Mouse (Mus musculus): ENCODE measurements around the gene Defb45. TPM values are rescaled to one million over a fixed set of nuclear protein-coding genes. Genes with fewer than 3 reads are reported as not detected.

Defb45 gene
- polyA plus RNA-seq, 1 experiment from 2014 or later = not detected

DNA sequence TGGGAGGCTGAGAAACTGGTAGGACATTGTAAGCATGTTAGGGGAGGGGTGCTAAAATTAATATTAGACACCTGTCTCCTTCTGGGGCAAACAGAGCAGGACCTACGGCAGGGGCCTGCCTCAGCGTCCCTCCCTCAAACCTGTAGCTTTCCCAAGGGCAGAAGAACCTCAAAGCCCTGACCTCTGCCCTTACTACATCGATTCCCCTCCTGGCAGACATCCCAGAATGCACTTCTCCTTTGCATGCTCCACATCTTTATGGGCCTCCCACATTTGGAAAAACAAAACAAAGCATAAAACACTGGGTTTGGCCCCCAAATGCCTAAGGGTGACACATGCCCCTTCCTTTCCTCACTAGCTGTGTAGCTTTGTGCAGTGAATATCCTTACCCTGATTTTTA lies 30.0 kb upstream of the Defb45 start:
- Histone ChIP-seq H3K27ac (ENCODE audit: low read depth, low read length) (no peak overlapping the region), H3K27me3 (replicated peaks; ENCODE audit: control insufficient read depth, insufficient read depth, low read length) (peaks cover 31% of the 10 kb centered on the region), H3K9ac (ENCODE audit: low read length) (no peak overlapping the region), H3K36me3 (ENCODE audit: control insufficient read depth, insufficient read depth, low read length) (no peaks in the 10 kb centered on the region), H3K9me3 (replicated peaks; ENCODE audit: control insufficient read depth, low read length) (no peaks in the 10 kb centered on the region), H3K4me2 (ENCODE audit: low read length) (no peak overlapping the region), H3K4me3 (ENCODE audit: low read depth, low read length) (no peak overlapping the region), H3K4me1 (ENCODE audit: control insufficient read depth, insufficient read depth, low read length) (peaks cover 5% of the 10 kb centered on the region; the same call in 1 of the 2 replicates)
- 77% methylated on average over 3 of the region's 3 CpGs for WGBS
- DNase-seq (ENCODE audit: low spot score) (no peak), ATAC-seq (no peak)

DNA sequence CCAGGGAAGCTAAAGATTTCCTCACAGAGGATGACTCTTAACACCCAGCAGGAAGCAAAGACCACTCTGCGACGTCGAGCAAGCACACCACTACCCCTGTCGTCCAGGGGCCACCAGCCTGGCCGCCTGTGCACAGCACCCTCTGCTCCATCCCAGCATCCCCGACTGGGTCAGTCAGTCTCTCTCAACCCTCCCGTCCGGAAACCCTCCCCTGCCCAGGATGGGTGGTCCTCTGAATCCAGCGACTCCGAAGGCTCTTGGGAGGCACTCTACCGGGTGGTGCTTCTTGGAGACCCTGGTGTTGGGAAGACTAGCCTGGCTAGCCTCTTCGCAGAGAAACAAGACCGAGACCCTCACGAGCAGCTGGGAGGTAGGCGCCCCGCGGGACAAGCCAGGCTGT lies 28.9 kb upstream of the Defb45 start:
- Histone ChIP-seq H3K4me1 (ENCODE audit: control insufficient read depth, insufficient read depth, low read length) (peaks cover 5% of the 10 kb centered on the region; the same call in 1 of the 2 replicates), H3K4me2 (ENCODE audit: low read length) (no peak overlapping the region), H3K4me3 (ENCODE audit: low read depth, low read length) (no peak overlapping the region), H3K27ac (ENCODE audit: low read depth, low read length) (no peak overlapping the region), H3K9ac (ENCODE audit: low read length) (no peak overlapping the region), H3K36me3 (ENCODE audit: control insufficient read depth, insufficient read depth, low read length) (no peaks in the 10 kb centered on the region), H3K9me3 (replicated peaks; ENCODE audit: control insufficient read depth, low read length) (no peaks in the 10 kb centered on the region), H3K27me3 (replicated peaks; ENCODE audit: control insufficient read depth, insufficient read depth, low read length) (peaks cover 31% of the 10 kb centered on the region)
- 39% methylated on average over 17 of the region's 17 CpGs for WGBS
- ATAC-seq = no peak
- no peak for DNase-seq (ENCODE audit: low spot score)

DNA sequence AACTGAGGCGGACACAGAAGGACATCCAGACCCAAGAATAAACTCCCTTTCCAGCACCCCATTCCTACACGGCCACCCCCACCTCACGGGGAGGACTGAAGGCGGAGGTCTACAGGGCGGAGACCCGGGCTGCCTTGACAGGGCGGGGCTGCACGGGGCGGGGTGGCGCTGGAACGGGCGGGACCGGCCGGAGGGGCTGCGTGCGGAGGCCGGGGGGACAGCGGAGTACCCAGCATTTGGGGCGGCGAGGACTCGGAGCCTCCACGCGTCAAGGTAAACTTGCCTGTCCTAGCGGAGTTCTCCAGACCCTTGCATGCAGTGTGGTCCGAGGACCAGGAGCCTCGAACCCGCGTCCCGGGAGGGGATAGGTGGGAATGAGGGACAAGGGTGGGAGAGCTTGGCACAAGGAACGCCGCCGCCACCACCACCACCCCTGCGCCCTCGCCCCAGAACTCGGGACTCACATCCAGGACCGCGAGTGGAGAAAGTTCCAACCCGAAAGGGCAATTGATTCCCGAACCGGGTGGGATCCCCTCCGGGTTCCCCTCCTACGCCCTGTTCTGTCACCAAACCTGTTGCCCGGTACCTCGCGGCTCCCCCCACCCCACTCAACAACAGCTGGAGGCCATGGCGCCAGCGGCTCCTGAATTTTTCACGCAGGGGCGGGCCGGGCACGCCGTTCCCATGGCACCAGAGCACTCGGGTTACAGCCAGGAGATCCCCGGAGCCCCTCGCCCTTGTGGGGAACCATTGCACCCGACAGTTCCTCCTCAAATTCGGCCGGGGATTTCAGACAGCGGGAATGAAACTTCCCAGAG lies 27.8 kb upstream of the Defb45 start, which contains the start of gene Rem1:
TSS of gene Rem1 (plus strand) at position 178 of the 818 bp plus-strand sequence.
- WGBS = 2% methylated on average over 59 of the region's 59 CpGs
- H3K27me3 ChIP-seq (replicated peaks; ENCODE audit: control insufficient read depth, insufficient read depth, low read length) = peaks cover 31% of the 10 kb centered on the region
- peaks cover 5% of the 10 kb centered on the region; the same call in 1 of the 2 replicates for H3K4me1 ChIP-seq (ENCODE audit: control insufficient read depth, insufficient read depth, low read length)
- H3K4me2 ChIP-seq (ENCODE audit: low read length) = peak within 1 kb of the TSS; percentile 51
- DNase-seq (ENCODE audit: low spot score) (no peak), ATAC-seq (peak; percentile 12; the same call in 1 of the 2 replicates)
- H3K4me3 ChIP-seq (ENCODE audit: low read depth, low read length) = peak within 1 kb of the TSS; percentile 22
- H3K27ac ChIP-seq (ENCODE audit: low read depth, low read length) = no peak within 1 kb of the TSS
- H3K36me3 ChIP-seq (ENCODE audit: control insufficient read depth, insufficient read depth, low read length) = no peaks in the 10 kb centered on the region
- H3K9ac ChIP-seq (ENCODE audit: low read length) = peak within 1 kb of the TSS; percentile 25; the same call in 1 of the 2 replicates
- H3K9me3 ChIP-seq (replicated peaks; ENCODE audit: control insufficient read depth, low read length) = no peaks in the 10 kb centered on the region

DNA sequence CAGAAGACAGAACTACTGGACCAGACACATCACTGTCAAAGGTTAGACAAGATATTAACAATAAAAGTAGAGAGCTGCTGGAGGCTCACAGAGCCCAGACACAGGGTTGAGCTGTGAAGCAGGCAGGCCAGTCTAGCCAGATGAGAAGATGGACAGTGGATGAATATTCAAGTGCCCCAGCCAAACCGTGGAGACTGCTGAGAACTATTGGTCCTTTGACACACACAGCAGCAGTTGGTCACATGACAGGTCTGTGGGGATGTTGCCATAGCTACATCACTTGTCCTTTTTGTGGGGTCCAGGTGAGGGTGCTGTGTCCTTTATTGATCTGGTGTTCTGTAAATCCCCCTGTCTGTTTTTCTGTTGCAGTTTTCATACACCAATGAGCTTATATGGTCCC lies 26.1 kb upstream of the Defb45 start:
- Histone ChIP-seq H3K36me3 (ENCODE audit: control insufficient read depth, insufficient read depth, low read length) (no peaks in the 10 kb centered on the region), H3K4me3 (ENCODE audit: low read depth, low read length) (no peak overlapping the region), H3K9me3 (replicated peaks; ENCODE audit: control insufficient read depth, low read length) (no peaks in the 10 kb centered on the region), H3K9ac (ENCODE audit: low read length) (no peak overlapping the region), H3K27ac (ENCODE audit: low read depth, low read length) (no peak overlapping the region), H3K4me2 (ENCODE audit: low read length) (no peak overlapping the region), H3K27me3 (replicated peaks; ENCODE audit: control insufficient read depth, insufficient read depth, low read length) (peaks cover 31% of the 10 kb centered on the region), H3K4me1 (ENCODE audit: control insufficient read depth, insufficient read depth, low read length) (peaks cover 5% of the 10 kb centered on the region; the same call in 1 of the 2 replicates)
- DNase-seq (ENCODE audit: low spot score) (peak; percentile 40), ATAC-seq (no peak)
- 0% methylated on average over 1 of the region's 1 CpGs for WGBS

DNA sequence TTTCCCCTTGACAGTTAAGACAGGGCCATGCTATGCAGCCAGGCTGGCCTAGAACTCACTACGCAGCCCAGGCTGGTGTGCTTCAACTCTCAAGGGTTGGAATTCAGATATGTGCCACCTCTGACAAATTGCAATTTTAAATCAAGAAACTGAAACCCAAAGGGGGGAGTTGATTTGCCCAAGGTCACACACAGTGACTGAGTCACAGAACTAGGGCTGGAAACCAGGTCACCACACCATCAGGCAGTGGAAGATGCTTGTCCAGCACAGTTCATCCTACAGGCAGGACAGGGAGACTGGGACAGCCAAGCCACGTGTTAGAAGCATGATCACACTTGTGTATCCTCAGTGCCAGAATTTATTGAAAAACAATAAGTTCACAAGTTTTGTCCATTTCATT lies 25.4 kb upstream of the Defb45 start:
- ATAC-seq = no peak

DNA sequence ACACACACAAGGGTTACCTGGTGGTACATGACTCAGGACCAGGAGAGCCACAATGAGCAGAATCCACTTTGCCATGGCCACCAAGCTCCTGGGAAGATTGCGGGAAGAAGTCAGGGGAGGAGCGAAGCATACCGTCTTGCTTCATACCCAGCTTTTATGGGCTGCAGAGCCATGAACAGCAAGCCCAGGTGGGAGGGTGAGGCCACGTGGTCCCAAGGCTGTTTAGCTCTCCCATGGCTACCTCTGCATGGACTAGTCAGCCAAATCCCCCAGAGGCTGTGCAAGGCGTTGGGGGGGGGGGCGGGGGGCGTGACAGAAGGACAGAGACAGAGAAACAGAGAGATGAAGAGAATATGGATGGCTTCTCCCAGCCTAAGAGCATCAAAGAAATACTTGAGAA lies 23.8 kb upstream of the Defb45 start, which contains the start of gene Defb25:
TSS of gene Defb25 (minus strand) at position 101 of the 400 bp plus-strand sequence.
- 76% methylated on average over 7 of the region's 7 CpGs for WGBS

More for the DNA sequence above, 25.4 kb upstream of the Defb45 start:
- Histone ChIP-seq H3K9ac (ENCODE audit: low read length) (no peak overlapping the region), H3K36me3 (ENCODE audit: control insufficient read depth, insufficient read depth, low read length) (no peaks in the 10 kb centered on the region), H3K27me3 (replicated peaks; ENCODE audit: control insufficient read depth, insufficient read depth, low read length) (peaks cover 31% of the 10 kb centered on the region), H3K4me2 (ENCODE audit: low read length) (no peak overlapping the region), H3K9me3 (replicated peaks; ENCODE audit: control insufficient read depth, low read length) (no peaks in the 10 kb centered on the region), H3K27ac (ENCODE audit: low read depth, low read length) (no peak overlapping the region), H3K4me1 (ENCODE audit: control insufficient read depth, insufficient read depth, low read length) (peaks cover 5% of the 10 kb centered on the region; the same call in 1 of the 2 replicates), H3K4me3 (ENCODE audit: low read depth, low read length) (no peak overlapping the region)
- no peak for DNase-seq (ENCODE audit: low spot score)
- 95% methylated on average over 2 of the region's 2 CpGs for WGBS

DNA sequence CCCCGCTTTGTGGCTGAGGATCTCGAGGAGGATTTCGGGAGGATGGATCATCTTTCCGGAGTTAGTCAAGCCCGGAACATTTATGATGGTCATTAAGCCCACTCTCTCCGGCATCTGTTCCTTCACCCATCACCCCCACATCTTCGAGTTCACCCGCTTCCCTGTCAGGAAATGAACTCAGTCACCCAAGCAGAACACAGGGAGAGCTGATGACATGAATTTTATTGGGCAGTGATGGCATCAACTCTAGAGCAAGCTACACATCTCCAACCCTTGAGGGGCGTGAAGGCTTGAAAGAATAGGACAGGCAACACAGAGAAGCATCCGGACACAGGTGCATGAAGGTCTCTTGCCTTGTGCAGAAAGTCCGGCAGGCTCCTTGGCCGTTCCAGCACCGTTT lies 23.0 kb upstream of the Defb45 start:
- no peak for DNase-seq (ENCODE audit: low spot score)
- H3K36me3 ChIP-seq (ENCODE audit: control insufficient read depth, insufficient read depth, low read length) = no peaks in the 10 kb centered on the region
- no peak for ATAC-seq

More for the DNA sequence above, 23.8 kb upstream of the Defb45 start, which contains the start of gene Defb25:
- H3K4me1 ChIP-seq (ENCODE audit: control insufficient read depth, insufficient read depth, low read length) = peaks cover 5% of the 10 kb centered on the region; the same call in 1 of the 2 replicates
- H3K36me3 ChIP-seq (ENCODE audit: control insufficient read depth, insufficient read depth, low read length) = no peaks in the 10 kb centered on the region
- H3K9ac ChIP-seq (ENCODE audit: low read length) = no peak within 1 kb of the TSS
- no peak within 1 kb of the TSS for H3K4me2 ChIP-seq (ENCODE audit: low read length)
- H3K9me3 ChIP-seq (replicated peaks; ENCODE audit: control insufficient read depth, low read length) = no peaks in the 10 kb centered on the region
- ATAC-seq (no peak), DNase-seq (ENCODE audit: low spot score) (no peak)
- peaks cover 21% of the 10 kb centered on the region for H3K27me3 ChIP-seq (replicated peaks; ENCODE audit: control insufficient read depth, insufficient read depth, low read length)
- H3K27ac ChIP-seq (ENCODE audit: low read depth, low read length) = no peak within 1 kb of the TSS
- H3K4me3 ChIP-seq (ENCODE audit: low read depth, low read length) = no peak within 1 kb of the TSS

DNA sequence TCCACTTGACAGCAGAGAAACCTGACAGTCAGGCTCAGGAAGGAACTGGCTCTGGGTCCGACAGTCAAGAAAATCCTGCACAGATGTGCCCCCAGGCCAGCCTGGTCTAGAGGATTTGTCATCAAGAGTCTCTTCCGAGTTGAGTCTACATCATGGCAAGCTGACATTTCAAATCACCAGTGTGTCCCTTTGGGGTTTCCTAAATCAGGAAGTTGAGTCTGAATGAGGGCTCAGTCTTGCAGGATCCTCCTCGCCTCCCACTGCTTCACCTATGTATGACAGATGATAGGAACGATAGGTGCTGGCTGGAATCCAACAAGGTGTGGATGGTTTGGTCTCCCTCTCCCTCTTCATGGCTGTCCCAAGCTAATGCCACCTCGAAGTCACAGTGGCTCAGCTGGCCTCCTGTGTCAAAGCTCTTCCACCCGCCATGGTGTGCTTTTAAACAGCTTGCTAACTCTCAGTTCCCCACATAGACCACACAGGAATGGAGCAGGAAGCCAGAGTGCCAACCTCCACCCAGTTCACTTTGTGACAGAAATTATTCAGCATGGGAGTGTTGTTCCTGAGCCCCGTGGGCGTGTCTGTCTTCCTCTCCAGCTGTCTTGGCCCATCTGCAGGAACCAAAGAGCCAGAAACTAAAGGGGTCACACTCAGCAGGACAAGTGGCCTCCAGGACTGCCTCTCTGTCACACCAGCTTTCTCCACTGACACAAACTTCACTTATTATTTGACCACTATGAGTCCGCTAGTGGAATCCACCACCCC lies 21.4 kb upstream of the Defb45 start:
- no peaks in the 10 kb centered on the region for H3K9me3 ChIP-seq (replicated peaks; ENCODE audit: control insufficient read depth, low read length)
- H3K4me3 ChIP-seq (ENCODE audit: low read depth, low read length) = no peak overlapping the region
- H3K27ac ChIP-seq (ENCODE audit: low read depth, low read length) = no peak overlapping the region
- no peak overlapping the region for H3K9ac ChIP-seq (ENCODE audit: low read length)
- ATAC-seq (no peak), DNase-seq (ENCODE audit: low spot score) (no peak)
- H3K4me2 ChIP-seq (ENCODE audit: low read length) = no peak overlapping the region
- 80% methylated on average over 9 of the region's 9 CpGs for WGBS
- H3K27me3 ChIP-seq (replicated peaks; ENCODE audit: control insufficient read depth, insufficient read depth, low read length) = no peaks in the 10 kb centered on the region
- H3K36me3 ChIP-seq (ENCODE audit: control insufficient read depth, insufficient read depth, low read length) = no peaks in the 10 kb centered on the region
- H3K4me1 ChIP-seq (ENCODE audit: control insufficient read depth, insufficient read depth, low read length) = no peaks in the 10 kb centered on the region

More for the DNA sequence above, 23.0 kb upstream of the Defb45 start:
- no peak overlapping the region for H3K4me2 ChIP-seq (ENCODE audit: low read length)
- no peak overlapping the region for H3K9ac ChIP-seq (ENCODE audit: low read length)
- no peak overlapping the region for H3K4me3 ChIP-seq (ENCODE audit: low read depth, low read length)
- no peaks in the 10 kb centered on the region for H3K9me3 ChIP-seq (replicated peaks; ENCODE audit: control insufficient read depth, low read length)
- H3K4me1 ChIP-seq (ENCODE audit: control insufficient read depth, insufficient read depth, low read length) = peaks cover 4% of the 10 kb centered on the region; the same call in 1 of the 2 replicates
- peaks cover 16% of the 10 kb centered on the region for H3K27me3 ChIP-seq (replicated peaks; ENCODE audit: control insufficient read depth, insufficient read depth, low read length)
- H3K27ac ChIP-seq (ENCODE audit: low read depth, low read length) = no peak overlapping the region
- WGBS = 92% methylated on average over 13 of the region's 13 CpGs

All from forebrain, embryonic 14.5 days (tissue).